11 mouse cellular contexts compared by ENCODE assay signal in genomic region chr1:90208503-90208860, GRCm38 (mm10). TPM values are rescaled to one million over a fixed set of nuclear protein-coding genes. Genes with fewer than 3 reads are reported as not detected.
DNase-seq lines count a peak whose midpoint lies in the region; ATAC-seq lines count a peak whose summit lies in the region.
"Had no signal": no experiment of that assay in that cellular context is flagged by ENCODE, and none has a peak within 500 bp of the region (broad histone marks: within the 10 kb centered on the region; RNA-seq: fewer than 3 reads in every experiment).

No protein-coding gene starts in this region.

- H3K27ac ChIP-seq in kidney, embryonic 15.5 days = no peak overlapping the region
- H3K27ac ChIP-seq in embryonic facial prominence, embryonic 14.5 days (replicated peaks; ENCODE audit: low read depth, low read length) = no peak overlapping the region
- peak overlapping the region; percentile 14; the same call in 1 of the 2 replicates for H3K27ac ChIP-seq in heart, embryonic 16.5 days (ENCODE audit: low read length)
- peak overlapping the region; percentile 39; the same call in 1 of the 2 replicates for H3K27ac ChIP-seq in midbrain, embryonic 16.5 days (ENCODE audit: low read length)

- no peak for ATAC-seq in kidney, embryonic 15.5 days (replicated peaks; ENCODE audit: low FRiP score)
- no peak for ATAC-seq in embryonic facial prominence, embryonic 14.5 days (ENCODE audit: low read depth)
- ATAC-seq in heart, embryonic 16.5 days (replicated peaks; ENCODE audit: extremely low read depth, insufficient read depth, low FRiP score) = no peak
- ATAC-seq in midbrain, embryonic 16.5 days = no peak

- no peaks in the 10 kb centered on the region for H3K9me3 ChIP-seq in kidney, embryonic 15.5 days (replicated peaks)
- H3K9me3 ChIP-seq in embryonic facial prominence, embryonic 14.5 days (ENCODE audit: control insufficient read depth, low read length) = no peaks in the 10 kb centered on the region
- no peaks in the 10 kb centered on the region for H3K9me3 ChIP-seq in heart, embryonic 16.5 days (replicated peaks; ENCODE audit: control insufficient read depth, low read length)
- no peaks in the 10 kb centered on the region for H3K9me3 ChIP-seq in midbrain, embryonic 16.5 days (replicated peaks; ENCODE audit: control insufficient read depth, low read length, poor library complexity, severe bottlenecking)

- no peaks in the 10 kb centered on the region for H3K27me3 ChIP-seq in kidney, embryonic 15.5 days
- H3K27me3 ChIP-seq in embryonic facial prominence, embryonic 14.5 days (replicated peaks; ENCODE audit: control insufficient read depth, insufficient read depth, low read length) = no peaks in the 10 kb centered on the region
- H3K27me3 ChIP-seq in heart, embryonic 16.5 days (ENCODE audit: control insufficient read depth, insufficient read depth, low read length) = no peaks in the 10 kb centered on the region; the same call in 1 of the 2 replicates
- H3K27me3 ChIP-seq in midbrain, embryonic 16.5 days (ENCODE audit: control insufficient read depth, insufficient read depth, low read depth, low read length) = no peaks in the 10 kb centered on the region

- intact Hi-C loops in left cerebral cortex, postnatal 14 days (cut with DNase I) = loop anchor here (5.0 to 10.0 kb wide), 2 partner anchors 139 to 246 kb away; no protein-coding TSS in a partner anchor

- 60% methylated on average over 9 of the region's 9 CpGs for WGBS in kidney, embryonic 15.5 days
- 40% methylated on average over 9 of the region's 9 CpGs for WGBS in embryonic facial prominence, embryonic 14.5 days
- WGBS in heart, embryonic 16.5 days = 45% methylated on average over 9 of the region's 9 CpGs
- WGBS in midbrain, embryonic 16.5 days = 52% methylated on average over 9 of the region's 9 CpGs

- peaks cover 12% of the 10 kb centered on the region for H3K36me3 ChIP-seq in kidney, embryonic 15.5 days
- H3K36me3 ChIP-seq in embryonic facial prominence, embryonic 14.5 days (ENCODE audit: control insufficient read depth, insufficient read depth, low read length) = peaks cover 22% of the 10 kb centered on the region
- no peaks in the 10 kb centered on the region for H3K36me3 ChIP-seq in heart, embryonic 16.5 days (ENCODE audit: control insufficient read depth, insufficient read depth)
- no peaks in the 10 kb centered on the region for H3K36me3 ChIP-seq in midbrain, embryonic 16.5 days (ENCODE audit: control insufficient read depth, insufficient read depth, low read length)

- H3K4me1 ChIP-seq in kidney, embryonic 15.5 days = peaks cover 84% of the 10 kb centered on the region
- peaks cover 60% of the 10 kb centered on the region for H3K4me1 ChIP-seq in embryonic facial prominence, embryonic 14.5 days (ENCODE audit: control insufficient read depth, insufficient read depth, low read length)
- peaks cover 22% of the 10 kb centered on the region for H3K4me1 ChIP-seq in heart, embryonic 16.5 days (ENCODE audit: control insufficient read depth, insufficient read depth, low read length)
- H3K4me1 ChIP-seq in midbrain, embryonic 16.5 days (ENCODE audit: control insufficient read depth, insufficient read depth, low read length) = peaks cover 20% of the 10 kb centered on the region

- peak overlapping the region; percentile 60 for H3K4me3 ChIP-seq in kidney, embryonic 15.5 days (replicated peaks)
- H3K4me3 ChIP-seq in embryonic facial prominence, embryonic 14.5 days (ENCODE audit: low read depth, low read length) = peak overlapping the region; percentile 62; the same call in 1 of the 2 replicates
- H3K4me3 ChIP-seq in heart, embryonic 16.5 days (ENCODE audit: low read length) = peak overlapping the region; percentile 45; the same call in 1 of the 2 replicates
- H3K4me3 ChIP-seq in midbrain, embryonic 16.5 days (ENCODE audit: low read depth, low read length) = no peak overlapping the region

- H3K4me2 ChIP-seq in kidney, embryonic 15.5 days = peak overlapping the region; percentile 59
- peak overlapping the region; percentile 62 for H3K4me2 ChIP-seq in embryonic facial prominence, embryonic 14.5 days (ENCODE audit: low read depth, low read length)
- peak overlapping the region; percentile 57 for H3K4me2 ChIP-seq in heart, embryonic 16.5 days (ENCODE audit: low read depth, low read length)
- peak overlapping the region; percentile 55 for H3K4me2 ChIP-seq in midbrain, embryonic 16.5 days (ENCODE audit: low read length)

- no peak overlapping the region for H3K9ac ChIP-seq in kidney, embryonic 15.5 days
- H3K9ac ChIP-seq in embryonic facial prominence, embryonic 14.5 days (ENCODE audit: low read depth, low read length) = peak overlapping the region; percentile 83; the same call in 1 of the 2 replicates
- H3K9ac ChIP-seq in heart, embryonic 16.5 days (ENCODE audit: low read length) = no peak overlapping the region
- H3K9ac ChIP-seq in midbrain, embryonic 16.5 days (ENCODE audit: low read depth, low read length) = no peak overlapping the region

- DNase-seq in kidney, postnatal 25 days = no peak
- DNase-seq in embryonic facial prominence, embryonic 14.5 days (ENCODE audit: low spot score) = peak; percentile 73
- DNase-seq in layer of hippocampus, adult 18-20 months (ENCODE audit: low spot score in 2 of 2) = no peak
- no peak for DNase-seq in Muller cell, postnatal 12 days (ENCODE audit: inconsistent ontology term)
- no peak for DNase-seq in left cerebral cortex, postnatal 14 days (ENCODE audit: low spot score in 2 of 2)
- DNase-seq: cerebellum, adult 11-12 months; layer of hippocampus, adult 9-11 months; retina, postnatal 1 day had no signal

RNA-seq across cellular contexts. Expression of gene Ackr3, which starts 4.7 kb away (rescaled TPM):
- polyA plus RNA-seq in kidney, embryonic 15.5 days (2015; fragmentation: Nextera tagmentation; extraction: Ambion mirVana) = 42.9 and 46.8 TPM in 2 replicates
- 27.0 and 32.2 TPM in 2 replicates for polyA plus RNA-seq in embryonic facial prominence, embryonic 14.5 days (2014; fragmentation: Nextera tagmentation; extraction: Ambion mirVana)
- polyA plus RNA-seq in heart, embryonic 16.5 days (2015; fragmentation: Nextera tagmentation; extraction: Ambion mirVana) = 23.8 and 27.0 TPM in 2 replicates
- polyA plus RNA-seq in midbrain, embryonic 16.5 days (2015; fragmentation: Nextera tagmentation; extraction: Ambion mirVana) = 10.4 and 10.9 TPM in 2 replicates
- total RNA-seq in layer of hippocampus, adult 18-20 months (2021) = 10 to 100 TPM; 15.5 to 15.9 TPM
- total RNA-seq in left cerebral cortex, postnatal 14 days (2021) = 10 to 100 TPM in 1 of 2 experiments, 1 to 10 TPM in 1; 7.2 to 10.5 TPM

RNA-seq across cellular contexts. Expression of gene Iqca, which starts 55.3 kb away (rescaled TPM):
- 0.14 and 0.17 TPM in 2 replicates for polyA plus RNA-seq in kidney, embryonic 15.5 days (2015; fragmentation: Nextera tagmentation; extraction: Ambion mirVana)
- polyA plus RNA-seq in embryonic facial prominence, embryonic 14.5 days (2014; fragmentation: Nextera tagmentation; extraction: Ambion mirVana) = 0.73 and 1.8 TPM in 2 replicates
- 0.16 and 0.37 TPM in 2 replicates for polyA plus RNA-seq in heart, embryonic 16.5 days (2015; fragmentation: Nextera tagmentation; extraction: Ambion mirVana)
- polyA plus RNA-seq in midbrain, embryonic 16.5 days (2015; fragmentation: Nextera tagmentation; extraction: Ambion mirVana) = 0.62 and 0.85 TPM in 2 replicates
- total RNA-seq in layer of hippocampus, adult 18-20 months (2021) = 1 to 10 TPM in 1 of 2 experiments, under 1 TPM in 1; 0.89 to 1.0 TPM
- under 1 TPM; 0.70 to 0.86 TPM for total RNA-seq in left cerebral cortex, postnatal 14 days (2021)

Comparison
In these comparisons a context has a peak if more than half of its experiments do, and no peak if none do; other contexts are left out.
1. H3K27ac ChIP-seq: peak in heart, embryonic 16.5 days (single experiment) and midbrain, embryonic 16.5 days (single experiment); none in kidney, embryonic 15.5 days (single experiment) and embryonic facial prominence, embryonic 14.5 days (single experiment).
2. Peak in every context shown above with its lines, with median percentiles within 50 percentile points of each other: H3K4me2 ChIP-seq.